Mouse (Mus musculus): ENCODE data around the gene Prl7b1. TPM values are rescaled to one million over a fixed set of nuclear protein-coding genes. Genes with fewer than 3 reads are reported as not detected.

Prl7b1 gene
- total RNA-seq (2021), result not detected
- long read RNA-seq, experiment 1, result 0 reads
- long read RNA-seq, experiment 2, result 0 reads

GRCm38 (mm10) chr13:27610482-27610881 is at the start of gene Prl7b1:
Gene Prl7b1 (minus strand): TSS chr13:27610582.
- DNase-seq (ENCODE audit: low spot score in 2 of 2), result no peak

GRCm38 (mm10) chr13:27642393-27642792 is 32.0 kb upstream of the Prl7b1 start, which contains the start of gene Prl7a1:
Gene Prl7a1 (minus strand): TSS chr13:27642493.
- no peak for DNase-seq (ENCODE audit: low spot score in 2 of 2)

- no peak for DNase-seq (ENCODE audit: low spot score in 2 of 2)
Measured at GRCm38 (mm10) chr13:27582071-27582470, 28.3 kb downstream of the Prl7b1 start, which contains the start of gene Prl8a1. Gene Prl8a1 (minus strand): TSS chr13:27582171.

GRCm38 (mm10) chr13:27564506-27564905 is 45.9 kb downstream of the Prl7b1 start, which contains the start of gene Prl8a9:
Gene Prl8a9 (minus strand): TSS chr13:27564606.
- DNase-seq (ENCODE audit: low spot score in 2 of 2), result no peak

GRCm38 (mm10) chr13:27553336-27553735 is 57.0 kb downstream of the Prl7b1 start:
- no peak for DNase-seq (ENCODE audit: low spot score in 2 of 2)

Other genes starting within 250 kb of the Prl7b1 start
- gene Prl2b1, start 219.7 kb downstream of the Prl7b1 start, total RNA-seq (2021), result not detected
- not detected for gene Prl8a6, start 171.9 kb downstream of the Prl7b1 start, total RNA-seq (2021)
- not detected for gene Prl8a8, start 97.4 kb downstream of the Prl7b1 start, total RNA-seq (2021)
- not detected for gene Prl8a9, start 46.0 kb downstream of the Prl7b1 start, total RNA-seq (2021)
- not detected for gene Prl8a1, start 28.4 kb downstream of the Prl7b1 start, total RNA-seq (2021)
- not detected for gene Prl7a1, start 31.9 kb upstream of the Prl7b1 start, total RNA-seq (2021)
- gene Prl7a2, start 57.5 kb upstream of the Prl7b1 start, total RNA-seq (2021), result not detected
- gene Prl7d1, start 106.2 kb upstream of the Prl7b1 start, total RNA-seq (2021), result not detected
- not detected for gene Prl7c1, start 170.2 kb upstream of the Prl7b1 start, total RNA-seq (2021)
- not detected for gene Prl2a1, start 191.1 kb upstream of the Prl7b1 start, total RNA-seq (2021)
- gene Prl2c1, start 238.8 kb upstream of the Prl7b1 start, total RNA-seq (2021), result not detected

All from adrenal gland, adult 18-20 months (tissue).